Mouse (Mus musculus) left cerebral cortex, adult 2 months (tissue): Measurements from ENCODE around the gene Lrig1. TPM values are rescaled to one million over a fixed set of nuclear protein-coding genes. Genes with fewer than 3 reads are reported as not detected.
A peak's percentile ranks its signal among the peaks of the same experiment; 100 is the strongest.

Experiments
- DNase-seq, 2 experiments: peaks; one replicate each; pipeline ENCODE4 v3.0.0; 2021 to 2022; ENCODE audit warnings: low spot score in 2 of 2, mixed read lengths in 1 of 2; ENCODE audit errors: extremely low spot score in 1 of 2
- H3K27ac ChIP-seq: fragments of 200-600 bp; 2 replicates; pipeline ENCODE4 v1.8.1; 2022
- H3K4me3 ChIP-seq: fragments of 200-600 bp; 2 replicates; pipeline ENCODE4 v1.8.1; 2022
- CTCF ChIP-seq: fragments of 200-600 bp; IDR thresholded peaks from 2 replicates; pipeline ENCODE4 v1.8.1; 2022; ENCODE audit warnings: antibody characterized with exemption, mild to moderate bottlenecking, moderate library complexity
- intact Hi-C: fragments of 180-260 bp; cut with DNase I; formaldehyde crosslinking; loops from one replicate; pipeline ENCODE4 v1.15.1; 2025
- total RNA-seq, 2 experiments: library from RNA; stranded (reverse); gene quantifications; 2 replicates each; pipeline ENCODE4 v1.2.3; 2021

Gene Lrig1
- total RNA-seq, 2 experiments from 2014 or later: 26.0 to 27.3 TPM

GRCm38 (mm10) chr6:94637024-94637434 is 62.9 kb downstream of the Lrig1 start:
- intact Hi-C loops: no loop called here
- no peak for TF ChIP-seq CTCF
- no peak overlapping the region for H3K27ac ChIP-seq
- no peak for DNase-seq
- no peak overlapping the region for H3K4me3 ChIP-seq

DNA sequence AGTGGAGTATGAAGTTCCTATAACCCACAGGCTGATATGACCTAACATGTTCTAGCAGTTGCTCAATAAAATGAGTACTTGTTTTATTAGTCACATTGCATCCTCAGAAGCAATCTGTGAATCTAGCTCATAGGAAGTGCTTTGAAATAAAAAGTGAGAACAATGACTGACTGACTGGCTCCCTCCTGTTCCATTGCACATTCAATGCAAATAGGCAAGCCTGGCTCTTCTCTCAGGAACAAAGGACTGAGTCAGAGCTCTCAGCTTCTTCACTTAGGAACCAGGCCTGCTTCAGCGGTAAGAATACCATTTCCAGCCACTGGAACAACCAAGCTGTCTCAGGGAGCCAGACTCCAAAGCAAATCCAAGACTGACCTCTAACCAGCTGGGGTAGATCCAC is 64.6 kb downstream of the Lrig1 start:
- Histone ChIP-seq H3K27ac (no peak overlapping the region), H3K4me3 (no peak overlapping the region)
- no peak for DNase-seq
- no peak for TF ChIP-seq CTCF
- intact Hi-C loops: no loop called here

- no peak overlapping the region for H3K27ac ChIP-seq
- intact Hi-C loops: no loop called here
- TF ChIP-seq CTCF: no peak
- no peak overlapping the region for H3K4me3 ChIP-seq
- no peak for DNase-seq
These were observed 65.2 kb downstream of the Lrig1 start for GRCm38 (mm10) chr6:94634710-94635109.

DNA sequence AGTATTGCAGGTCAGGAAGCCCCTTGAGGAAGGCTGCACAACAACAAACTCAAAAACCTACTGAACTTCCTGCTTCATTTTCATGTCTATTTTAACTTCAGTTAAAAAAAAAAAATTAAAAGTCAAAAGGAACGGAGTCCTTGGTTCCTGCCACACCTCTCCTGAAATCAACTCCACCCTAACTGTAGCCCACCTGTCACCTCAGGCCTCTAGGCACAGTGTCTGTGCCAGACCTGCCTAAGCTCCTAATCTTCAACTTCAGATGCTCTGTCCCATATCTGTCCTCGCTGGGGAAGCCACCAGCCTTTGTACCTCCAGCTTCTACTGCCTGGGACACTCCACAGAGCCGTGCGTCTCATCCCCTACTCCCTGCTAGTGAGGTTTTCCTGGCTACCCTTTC is 65.7 kb downstream of the Lrig1 start:
- no peak for TF ChIP-seq CTCF

DNA sequence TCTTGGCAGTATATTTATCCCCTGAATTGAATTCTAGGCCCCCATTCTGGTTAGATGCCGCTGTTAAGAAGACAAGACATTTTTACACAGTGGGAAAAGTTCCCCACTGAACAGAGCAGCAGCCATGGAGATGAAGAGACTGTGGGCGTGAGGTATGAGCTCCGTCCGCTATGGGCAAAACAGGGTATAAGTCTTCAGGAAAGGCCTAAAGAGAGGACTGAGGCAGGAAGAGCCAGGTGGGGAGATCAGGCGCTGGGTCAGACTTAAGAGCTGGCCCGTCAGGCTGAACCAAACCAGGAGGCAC is 68.2 kb downstream of the Lrig1 start:
- intact Hi-C loops: no loop called here
- Histone ChIP-seq H3K27ac (peak overlapping the region; percentile 34; the same call in 1 of the 2 replicates), H3K4me3 (no peak overlapping the region)
- DNase-seq: no peak
- TF ChIP-seq CTCF: no peak

More for the DNA sequence above, 65.7 kb downstream of the Lrig1 start:
- Histone ChIP-seq H3K4me3 (no peak overlapping the region), H3K27ac (no peak overlapping the region)
- intact Hi-C loops: no loop called here
- DNase-seq: no peak

GRCm38 (mm10) chr6:94631051-94631778 is 68.7 kb downstream of the Lrig1 start:
- no peak overlapping the region for H3K4me3 ChIP-seq
- DNase-seq: peak in 1 of 2 experiments; percentile 39
- intact Hi-C loops: no loop called here
- H3K27ac ChIP-seq: peak overlapping the region; percentile 34; the same call in 1 of the 2 replicates
- no peak for TF ChIP-seq CTCF

DNA sequence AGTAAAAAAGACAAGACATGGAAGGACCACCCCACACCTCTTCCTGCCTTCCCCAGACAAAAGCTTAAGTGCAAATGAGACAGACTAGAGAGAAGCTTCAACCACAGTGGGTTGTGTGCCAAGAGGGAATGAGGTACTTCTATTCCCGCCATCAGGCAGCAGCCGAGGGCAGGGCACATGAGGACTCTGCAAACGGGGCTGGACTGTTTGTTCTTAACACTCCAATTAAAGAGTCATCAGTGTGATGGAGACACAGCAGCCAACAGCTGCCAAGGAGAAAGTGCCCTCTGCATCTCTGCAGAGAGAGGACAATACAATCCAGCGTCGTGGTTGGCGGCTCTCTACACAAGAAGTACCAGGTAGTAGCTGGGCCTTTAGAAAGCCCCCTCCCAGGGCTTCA is 71.2 kb downstream of the Lrig1 start:
- no peak for TF ChIP-seq CTCF
- Histone ChIP-seq H3K27ac (no peak overlapping the region), H3K4me3 (no peak overlapping the region)
- no peak for DNase-seq
- intact Hi-C loops: no loop called here

DNA sequence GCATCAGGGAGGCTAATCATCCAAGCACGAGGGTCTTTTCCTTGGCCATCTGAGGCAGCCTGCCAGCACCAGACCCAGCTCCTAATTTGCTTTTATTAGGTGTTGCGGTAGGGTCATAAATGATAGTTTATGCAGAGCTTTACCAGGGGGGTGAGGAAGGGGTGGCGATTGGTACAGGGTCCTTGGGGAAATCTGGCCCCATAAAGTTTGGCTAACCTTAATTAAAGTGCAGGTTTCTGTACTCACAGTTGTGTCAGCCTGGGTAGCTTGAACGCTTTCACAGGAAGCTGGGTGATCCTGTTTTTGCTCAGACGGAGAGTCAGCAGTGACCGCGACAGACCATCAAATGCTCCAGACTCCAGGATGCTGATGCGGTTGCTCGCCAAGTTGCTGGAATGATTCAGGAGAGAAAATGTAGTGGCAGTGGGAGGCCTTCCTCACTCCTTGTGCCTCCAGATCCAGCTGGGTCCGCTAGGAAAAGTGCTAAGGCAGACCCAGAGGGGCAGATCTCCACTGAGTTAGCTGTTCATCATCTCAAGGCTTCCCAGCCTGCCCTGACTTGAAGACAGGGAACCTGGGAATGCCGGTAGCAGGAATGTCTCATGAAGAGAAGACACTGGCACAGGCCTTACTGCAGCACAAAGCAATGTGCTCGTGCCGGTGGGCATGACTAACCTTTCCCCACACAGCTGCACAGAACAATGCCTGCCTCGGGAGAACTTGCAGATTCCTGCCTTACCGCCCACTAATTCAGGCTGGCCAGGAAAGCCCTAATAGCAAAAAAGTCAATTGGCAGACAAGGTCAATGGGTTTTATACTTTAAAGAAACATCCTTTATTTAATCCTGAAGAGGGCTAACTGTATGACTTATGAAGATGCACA is 72.0 kb downstream of the Lrig1 start:
- H3K4me3 ChIP-seq: no peak overlapping the region
- no peak for DNase-seq
- intact Hi-C loops: no loop called here
- no peak overlapping the region for H3K27ac ChIP-seq
- no peak for TF ChIP-seq CTCF

DNA sequence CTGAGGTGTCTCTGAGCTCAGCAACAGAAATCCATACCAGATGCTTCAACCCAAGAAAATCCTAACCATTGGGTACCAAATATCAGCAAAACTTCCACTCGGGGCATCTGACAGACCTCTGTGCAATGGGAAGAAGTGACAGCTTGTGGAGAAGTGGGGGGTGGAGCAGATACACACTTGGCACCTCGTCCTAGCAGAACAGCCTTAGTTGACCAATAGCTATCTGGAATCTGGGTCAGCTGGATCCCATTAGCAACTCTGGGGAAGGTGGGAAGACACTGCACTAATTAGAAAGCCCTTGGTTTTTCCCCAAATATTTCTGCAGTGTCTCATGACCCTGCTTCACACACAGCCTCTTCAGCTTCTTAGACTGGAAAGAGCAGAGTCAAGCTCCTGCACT is 73.2 kb downstream of the Lrig1 start:
- intact Hi-C loops: no loop called here
- no peak overlapping the region for H3K4me3 ChIP-seq
- DNase-seq: no peak
- 0 out of 2 replicates have a peak overlapping the region, but pooled peaks have one; percentile 15 for H3K27ac ChIP-seq
- TF ChIP-seq CTCF: no peak

DNA sequence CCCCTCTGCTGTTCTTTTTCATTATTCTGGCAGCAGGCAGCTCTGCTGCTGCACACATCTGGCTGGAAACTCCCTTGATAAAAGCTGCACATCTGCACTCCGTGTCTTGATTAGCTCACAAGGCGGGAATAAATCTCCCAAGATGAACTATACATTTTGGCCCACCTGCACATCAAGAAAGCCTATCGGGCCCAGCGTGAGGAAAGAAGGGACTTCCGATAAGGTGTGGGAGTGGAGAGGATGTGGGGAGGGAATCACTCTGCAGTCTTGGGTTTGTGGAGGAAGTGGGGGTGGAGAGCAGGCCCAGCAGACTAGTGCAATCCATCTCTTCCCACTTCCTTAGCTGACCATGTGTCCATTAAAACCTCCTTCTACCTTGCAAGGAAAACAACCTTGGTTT is 74.1 kb downstream of the Lrig1 start:
- no peak overlapping the region for H3K27ac ChIP-seq
- TF ChIP-seq CTCF: no peak
- no peak for DNase-seq
- H3K4me3 ChIP-seq: no peak overlapping the region
- intact Hi-C loops: no loop called here

DNA sequence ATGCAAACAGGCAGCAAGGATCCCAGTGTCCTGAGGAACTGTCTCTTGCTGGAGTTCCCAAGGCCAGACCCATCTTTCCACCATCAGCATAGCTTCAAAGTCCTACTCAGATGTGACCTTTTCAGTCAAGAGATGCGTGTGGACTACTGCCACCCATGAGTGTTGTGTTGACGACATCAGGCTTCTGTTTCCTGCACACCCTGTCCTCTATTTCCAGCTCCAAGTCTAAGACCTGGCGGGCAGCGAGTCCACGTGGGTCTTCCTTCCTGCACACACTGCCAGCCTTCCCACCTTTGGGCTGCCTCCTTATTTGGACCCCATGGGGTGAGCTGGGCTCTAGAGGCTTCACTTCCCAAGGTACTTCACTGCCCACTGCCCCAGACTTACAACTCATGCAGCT is 75.4 kb downstream of the Lrig1 start:
- TF ChIP-seq CTCF: no peak
- H3K4me3 ChIP-seq: no peak overlapping the region
- intact Hi-C loops: loop anchor here (5.0 kb wide), 1 partner anchor 82 kb away; no protein-coding TSS in a partner anchor
- no peak overlapping the region for H3K27ac ChIP-seq
- DNase-seq: no peak

DNA sequence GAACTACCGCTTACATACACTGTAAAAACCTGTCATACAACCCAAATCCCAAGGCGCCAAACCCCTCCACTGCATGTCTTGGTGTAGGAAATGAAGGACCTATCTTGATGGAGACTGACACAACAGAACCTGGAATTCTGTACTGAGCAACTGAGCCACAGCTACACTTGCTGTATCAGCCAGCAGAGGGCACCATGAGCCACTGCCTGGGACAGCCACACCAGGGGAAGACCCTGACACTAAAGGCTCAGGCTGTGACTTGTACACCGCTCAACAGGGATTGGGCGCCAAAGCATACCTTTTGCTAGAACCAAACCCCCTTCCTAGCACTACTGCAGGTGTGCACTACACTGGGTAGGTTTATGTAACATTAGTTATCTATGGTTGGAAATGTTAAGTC is 77.0 kb downstream of the Lrig1 start:
- TF ChIP-seq CTCF: peak; percentile 92
- H3K4me3 ChIP-seq: no peak overlapping the region
- H3K27ac ChIP-seq: no peak overlapping the region
- peak; percentile 73 to 75 for DNase-seq
- intact Hi-C loops: loop anchor here (2.0 to 5.0 kb wide), 4 partner anchors 76 to 364 kb away; no protein-coding TSS in a partner anchor
